Mouse (Mus musculus) layer of hippocampus, adult 2 months (tissue): ENCODE data around the gene Zmynd11. TPM values are rescaled to one million over a fixed set of nuclear protein-coding genes. Genes with fewer than 3 reads are reported as not detected.

Experiments
- DNase-seq, 2 experiments: peaks; one replicate each; pipeline ENCODE4 v3.0.0; 2022; ENCODE audit warnings: low spot score in 2 of 2
- H3K27ac ChIP-seq: fragments of 200-600 bp; 2 replicates; pipeline ENCODE4 v1.8.1; 2022
- H3K4me3 ChIP-seq: fragments of 200-600 bp; 2 replicates; pipeline ENCODE4 v1.8.1; 2022; ENCODE audit warnings: mild to moderate bottlenecking
- CTCF ChIP-seq: fragments of 200-600 bp; conservative IDR thresholded peaks from 2 replicates; pipeline ENCODE4 v1.8.1; 2022; ENCODE audit warnings: antibody characterized with exemption, mild to moderate bottlenecking, moderate library complexity
- total RNA-seq, 2 experiments: library from RNA; stranded (reverse); gene quantifications; 2 replicates each; pipeline ENCODE4 v1.2.3; 2021

Gene Zmynd11
- total RNA-seq, 2 experiments from 2014 or later = 286 to 287 TPM

- DNase-seq = no peak
- H3K27ac ChIP-seq = peak overlapping the region; percentile 72
- H3K4me3 ChIP-seq = no peak overlapping the region
- TF ChIP-seq CTCF = no peak
Measured at GRCm38 (mm10) chr13:9669246-9669645, 95.9 kb downstream of the Zmynd11 start.

- DNase-seq = no peak
- Histone ChIP-seq H3K4me3 (no peak overlapping the region), H3K27ac (peak overlapping the region; percentile 72)
- TF ChIP-seq CTCF = no peak
Measured at GRCm38 (mm10) chr13:9667954-9668496, 97.1 kb downstream of the Zmynd11 start.

- no peak for DNase-seq
- no peak overlapping the region for H3K27ac ChIP-seq
Measured at GRCm38 (mm10) chr13:9663593-9663992, 101.5 kb downstream of the Zmynd11 start.

GRCm38 (mm10) chr13:9660711-9661110, 104.4 kb downstream of the Zmynd11 start:
- no peak for TF ChIP-seq CTCF
- H3K27ac ChIP-seq = no peak overlapping the region
- no peak overlapping the region for H3K4me3 ChIP-seq
- no peak for DNase-seq

More at GRCm38 (mm10) chr13:9663593-9663992, 101.5 kb downstream of the Zmynd11 start:
- no peak overlapping the region for H3K4me3 ChIP-seq
- TF ChIP-seq CTCF = no peak

- Histone ChIP-seq H3K4me3 (no peak overlapping the region), H3K27ac (no peak overlapping the region)
- no peak for DNase-seq
- no peak for TF ChIP-seq CTCF
Measured at GRCm38 (mm10) chr13:9656613-9657012, 108.5 kb downstream of the Zmynd11 start.

- TF ChIP-seq CTCF = no peak
- no peak for DNase-seq
- Histone ChIP-seq H3K4me3 (no peak overlapping the region), H3K27ac (no peak overlapping the region)
Measured at GRCm38 (mm10) chr13:9653018-9653417, 112.1 kb downstream of the Zmynd11 start.

- H3K27ac ChIP-seq = peak overlapping the region; percentile 84
- no peak for TF ChIP-seq CTCF
- no peak overlapping the region for H3K4me3 ChIP-seq
- DNase-seq = peak in 1 of 2 experiments; percentile 51
Measured at GRCm38 (mm10) chr13:9650580-9650979, 114.5 kb downstream of the Zmynd11 start.

GRCm38 (mm10) chr13:9649894-9650293, 115.2 kb downstream of the Zmynd11 start:
- no peak for DNase-seq
- no peak for TF ChIP-seq CTCF
- peak overlapping the region; percentile 84 for H3K27ac ChIP-seq
- H3K4me3 ChIP-seq = no peak overlapping the region

GRCm38 (mm10) chr13:9648716-9649115, 116.4 kb downstream of the Zmynd11 start:
- Histone ChIP-seq H3K27ac (no peak overlapping the region), H3K4me3 (no peak overlapping the region)
- no peak for TF ChIP-seq CTCF
- no peak for DNase-seq

- no peak for DNase-seq
- no peak overlapping the region for H3K27ac ChIP-seq
- TF ChIP-seq CTCF = no peak
- H3K4me3 ChIP-seq = no peak overlapping the region
Measured at GRCm38 (mm10) chr13:9637949-9638348, 127.2 kb downstream of the Zmynd11 start.

- TF ChIP-seq CTCF = peak; percentile 70
- H3K27ac ChIP-seq = no peak overlapping the region
- no peak for DNase-seq
- no peak overlapping the region for H3K4me3 ChIP-seq
Measured at GRCm38 (mm10) chr13:9636505-9636904, 128.6 kb downstream of the Zmynd11 start.

GRCm38 (mm10) chr13:9635951-9636350, 129.2 kb downstream of the Zmynd11 start:
- Histone ChIP-seq H3K27ac (no peak overlapping the region), H3K4me3 (no peak overlapping the region)
- TF ChIP-seq CTCF = no peak
- DNase-seq = no peak
